ENCODE assay signal across 8 mouse cellular contexts in genomic region chr10:77008109-77008561, GRCm38 (mm10). TPM values are rescaled to one million over a fixed set of nuclear protein-coding genes. Genes with fewer than 3 reads are reported as not detected.
DNase-seq lines count a peak whose midpoint lies in the region; ATAC-seq lines count a peak whose summit lies in the region.

No protein-coding gene starts in this region.

- intact Hi-C loops in left cerebral cortex, postnatal 25 days (cut with DNase I) = no loop called here

- no peaks in the 10 kb centered on the region for H3K36me3 ChIP-seq in hindbrain, embryonic 16.5 days (ENCODE audit: control insufficient read depth, insufficient read depth, low read length)

- H3K27me3 ChIP-seq in hindbrain, embryonic 16.5 days (replicated peaks; ENCODE audit: control insufficient read depth, insufficient read depth, low read length) = no peaks in the 10 kb centered on the region

- H3K4me2 ChIP-seq in hindbrain, embryonic 16.5 days (ENCODE audit: low read length) = no peak overlapping the region; the same call in 1 of the 2 replicates

- H3K9me3 ChIP-seq in hindbrain, embryonic 16.5 days (ENCODE audit: control insufficient read depth, low read length) = no peaks in the 10 kb centered on the region

- 12% methylated on average over 9 of the region's 9 CpGs for whole genome bisulfite sequencing in hindbrain, embryonic 16.5 days

- H3K4me1 ChIP-seq in hindbrain, embryonic 16.5 days (ENCODE audit: control insufficient read depth, insufficient read depth, low read depth, low read length) = peaks cover 15% of the 10 kb centered on the region

- peak; percentile 87 for ATAC-seq in hindbrain, embryonic 16.5 days

- peak; percentile 33 for DNase-seq in ovary, postnatal 14 days (ENCODE audit: low spot score)
- DNase-seq in ovary, postnatal 10 days (ENCODE audit: low spot score) = no peak
- peak; percentile 87 to 89 for DNase-seq in cerebellum, postnatal 14 days
- peak; percentile 33 to 45 for DNase-seq in left cerebral cortex, postnatal 25 days (ENCODE audit: low spot score in 2 of 2)
- DNase-seq in right cerebral cortex, adult 18-20 months = peak; percentile 28
- no peak for DNase-seq in lung, adult 18-20 months
- no peak for DNase-seq in gastrocnemius, adult 8-10 months (ENCODE audit: low spot score in 2 of 2)

- H3K9ac ChIP-seq in hindbrain, embryonic 16.5 days (ENCODE audit: low read depth, low read length) = peak overlapping the region; percentile 41; the same call in 1 of the 2 replicates

- no peak overlapping the region for H3K4me3 ChIP-seq in hindbrain, embryonic 16.5 days (ENCODE audit: low read length)

- peak overlapping the region; percentile 68 for H3K27ac ChIP-seq in hindbrain, embryonic 16.5 days (ENCODE audit: low read depth, low read length)

RNA-seq across cellular contexts. Expression of gene Slc19a1, which starts 23.9 kb away (rescaled TPM):
- polyA plus RNA-seq in hindbrain, embryonic 16.5 days (2015; fragmentation: Nextera tagmentation; extraction: Ambion mirVana) = 45.1 and 49.6 TPM in 2 replicates
- 10 to 100 TPM; 23.3 to 26.3 TPM for total RNA-seq in left cerebral cortex, postnatal 25 days (2021)
- total RNA-seq in gastrocnemius, adult 8-10 months (2022) = 1 to 10 TPM; 4.6 to 5.5 (median 4.9) TPM

RNA-seq across cellular contexts. Expression of gene Pcbp3, which starts 46.4 kb away (rescaled TPM):
- 95.5 and 108 TPM in 2 replicates for polyA plus RNA-seq in hindbrain, embryonic 16.5 days (2015; fragmentation: Nextera tagmentation; extraction: Ambion mirVana)
- total RNA-seq in left cerebral cortex, postnatal 25 days (2021) = 10 to 100 TPM; 67.2 to 72.4 TPM
- total RNA-seq in gastrocnemius, adult 8-10 months (2022) = 1 to 10 TPM; 1.3 to 3.6 (median 1.7) TPM

Comparison
In these comparisons a context has a peak if more than half of its experiments do, and no peak if none do; other contexts are left out.
1. DNase-seq: peak in ovary, postnatal 14 days (single experiment), cerebellum, postnatal 14 days (2 of 2), left cerebral cortex, postnatal 25 days (2 of 2) and right cerebral cortex, adult 18-20 months (single experiment); none in ovary, postnatal 10 days (single experiment), lung, adult 18-20 months (0 of 2) and gastrocnemius, adult 8-10 months (0 of 2).
2. RNA of gene Pcbp3, which starts 46.4 kb away (total RNA-seq): 67.2 to 72.4 TPM in left cerebral cortex, postnatal 25 days; 1.3 to 3.6 TPM in gastrocnemius, adult 8-10 months; every median in the first group is over 10 times any median in the second.